Mouse (Mus musculus) Muller cell, postnatal 12 days (primary cell): ENCODE results near the gene Togaram2.
"Not testable (repeated sequence)": the region's sequence is repeated elsewhere in the genome, so short reads cannot be mapped to it uniquely, and the experiment has no call there.

Experiments used
- DNase-seq: peaks from one replicate; pipeline ENCODE4 v3.0.0-alpha.2; 2015; ENCODE audit errors: inconsistent ontology term

Gene Togaram2

DNA sequence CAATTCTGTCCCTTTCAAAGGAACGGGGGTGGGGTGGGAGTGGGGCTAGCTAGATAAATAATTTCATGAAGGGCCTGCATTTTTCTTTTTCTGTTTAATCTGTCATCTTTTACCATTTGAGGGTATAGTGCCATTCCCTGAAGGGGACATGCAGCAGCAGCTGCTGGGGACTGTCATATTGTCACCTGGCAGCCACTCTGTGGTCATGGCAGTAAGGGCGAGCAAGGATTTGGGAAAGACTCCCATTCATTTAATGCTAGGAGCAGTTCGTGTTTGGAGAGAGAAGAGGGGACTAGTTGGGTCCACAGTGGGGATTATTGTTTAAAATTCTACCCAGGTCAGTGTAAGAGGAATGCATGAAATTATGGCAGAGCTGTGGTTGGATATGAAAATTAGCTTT is 63.4 kb downstream of the Togaram2 start:
- DNase-seq: no peak

GRCm38 (mm10) chr17:71742156-71742555 is 69.1 kb downstream of the Togaram2 start:
- peak; percentile 8 for DNase-seq

DNA sequence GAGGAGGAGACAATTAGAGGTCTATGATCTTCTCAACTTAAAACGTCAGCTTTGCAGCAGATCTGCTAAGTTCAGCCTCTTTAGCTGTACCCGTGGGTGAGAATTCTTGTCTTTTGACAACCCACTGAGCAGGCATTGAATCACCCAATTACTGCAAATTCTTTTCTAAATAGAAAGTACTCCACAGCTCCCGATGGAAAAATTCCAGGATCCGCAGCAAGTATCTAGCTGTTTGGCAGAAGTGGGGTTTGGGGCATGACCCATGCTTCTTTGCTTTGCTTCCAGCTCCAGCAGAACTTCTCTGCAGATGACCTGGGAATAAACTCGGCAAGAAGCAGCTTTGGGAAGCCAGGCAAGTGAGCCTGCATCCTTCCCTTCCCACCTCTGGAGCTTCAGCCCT is 69.9 kb downstream of the Togaram2 start:
- peak; percentile 91 for DNase-seq

DNA sequence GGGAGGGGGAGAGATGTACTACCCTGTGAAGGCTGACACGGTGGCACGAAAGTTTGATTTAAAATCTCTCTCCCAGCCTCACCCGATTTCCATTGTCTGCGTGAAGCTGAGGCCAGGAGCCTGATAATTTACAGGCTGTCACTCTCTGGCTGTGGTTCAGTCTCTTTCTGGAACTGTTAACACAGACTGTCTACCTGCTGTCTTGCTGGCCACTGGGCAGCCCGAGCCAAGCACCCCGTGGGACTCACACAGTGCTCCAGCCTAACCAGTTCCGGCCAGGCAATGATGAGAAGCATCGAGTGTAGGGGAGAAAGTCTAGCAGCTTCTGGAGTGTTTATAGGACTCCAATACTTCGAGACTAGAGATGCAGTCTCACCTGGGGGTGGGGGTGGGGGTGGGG is 73.1 kb downstream of the Togaram2 start:
- no peak for DNase-seq

DNA sequence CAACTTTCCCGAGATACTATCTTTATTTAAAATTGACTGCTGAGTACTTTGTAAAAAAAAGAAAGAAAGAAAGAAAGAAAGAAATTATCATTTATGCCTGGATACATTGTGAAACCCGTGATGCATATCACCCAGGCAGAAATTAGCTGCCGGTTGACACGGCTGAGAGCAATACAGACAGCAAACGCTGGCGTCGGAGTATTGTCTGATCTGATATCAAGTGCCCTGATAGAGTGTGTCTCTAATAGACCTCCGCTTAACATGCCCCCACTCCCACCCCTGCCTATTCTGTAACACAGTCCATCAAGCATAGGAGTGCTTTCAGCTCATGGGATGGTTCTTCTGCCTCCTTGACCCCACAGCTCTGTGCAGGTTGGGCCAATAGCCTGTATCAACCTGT is 74.5 kb downstream of the Togaram2 start:
- DNase-seq: no peak

DNA sequence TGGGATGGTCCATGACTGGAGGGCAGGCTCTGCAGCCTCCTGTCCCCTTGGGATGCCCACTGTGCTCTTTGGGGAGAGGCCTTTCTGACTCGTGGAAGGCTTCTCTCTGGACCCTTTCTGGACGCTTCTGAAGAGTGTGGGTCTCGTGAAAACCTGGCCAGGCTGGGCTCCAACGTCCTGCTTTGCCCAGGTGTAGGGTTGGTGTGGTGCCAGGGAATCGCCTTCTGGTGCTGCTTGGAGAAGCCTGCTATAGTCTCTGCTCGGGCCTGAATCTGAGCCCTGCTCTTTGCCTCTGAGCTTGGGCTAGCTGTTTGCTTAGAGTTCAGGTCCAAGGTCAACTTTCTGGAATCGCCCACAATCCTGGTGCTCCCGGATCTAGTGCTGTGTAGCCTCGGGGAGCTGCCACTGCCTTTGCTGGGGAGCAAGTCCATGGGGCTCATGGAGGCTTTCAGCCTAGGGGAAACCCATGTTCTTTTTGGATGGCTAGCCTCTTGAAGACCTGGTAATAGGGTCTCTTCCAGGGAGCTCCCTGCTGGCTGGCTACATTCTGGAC is 76.6 kb downstream of the Togaram2 start:
- DNase-seq: no peak

- DNase-seq: no peak
These were observed 79.8 kb downstream of the Togaram2 start, which contains the start of gene Pcare for GRCm38 (mm10) chr17:71752831-71753230. Pcare (minus strand) TSS chr17:71752894.

DNA sequence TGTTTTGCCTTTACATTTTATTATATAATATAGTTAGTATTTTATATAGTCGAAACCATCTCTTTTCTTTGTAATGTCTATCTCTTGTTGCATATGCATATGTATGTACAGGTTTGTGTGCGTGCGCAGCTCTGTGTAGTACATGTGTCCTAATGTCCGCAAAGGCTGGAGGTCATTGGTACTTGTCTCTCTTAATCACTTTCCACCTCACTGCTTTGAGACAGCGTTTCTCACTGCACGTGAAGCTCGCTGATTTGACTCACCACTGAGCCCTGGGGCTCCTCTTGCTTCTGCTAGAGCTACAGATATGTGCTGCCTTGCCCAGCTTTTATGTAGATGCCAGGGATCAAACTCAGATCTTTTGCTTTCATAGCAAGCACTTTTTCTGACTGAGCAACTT is 87.5 kb downstream of the Togaram2 start:
- peak; percentile 30 for DNase-seq

DNA sequence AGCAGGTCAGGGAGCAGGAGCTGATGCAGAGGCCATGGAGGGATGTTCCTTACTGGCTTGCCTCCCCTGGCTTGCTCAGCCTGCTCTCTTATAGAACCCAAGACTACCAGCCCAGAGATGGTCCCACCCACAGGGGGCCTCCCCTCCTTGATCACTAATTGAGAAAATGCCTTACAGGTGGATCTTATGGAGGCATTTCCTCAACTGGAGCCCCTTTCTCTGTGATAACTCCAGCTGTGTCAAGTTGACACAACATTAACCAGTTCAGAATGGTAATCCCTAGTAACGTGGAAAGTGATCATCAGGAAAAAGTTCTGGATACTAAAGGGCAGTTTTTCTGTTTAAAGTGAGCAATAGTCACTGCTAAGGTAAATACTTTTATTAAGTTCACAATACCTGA is 95.1 kb downstream of the Togaram2 start, which contains the start of gene Clip4:
Gene Clip4, plus strand, starts transcription at position 301 of the 400 bp plus-strand sequence.
- DNase-seq: not testable (repeated sequence)

DNA sequence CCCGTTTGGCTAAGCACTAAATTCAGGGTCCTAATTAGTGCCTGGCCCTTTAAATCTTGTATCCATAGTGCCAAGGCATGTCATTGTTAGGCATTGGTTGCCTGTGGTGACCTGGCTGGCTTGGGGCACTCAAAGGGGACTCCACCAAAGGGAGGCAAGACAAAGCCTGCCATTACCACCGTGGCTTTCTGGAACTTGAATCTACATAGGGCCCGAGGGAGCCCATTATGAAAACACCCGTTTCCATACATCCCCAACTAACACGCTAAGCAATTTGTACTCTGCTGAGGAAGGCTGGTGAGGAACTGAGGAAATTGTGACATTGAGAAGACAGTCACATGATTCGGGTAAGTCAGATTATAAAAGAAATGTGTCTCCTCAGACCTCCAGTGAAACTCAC is 96.5 kb downstream of the Togaram2 start:
- peak; percentile 46 for DNase-seq

GRCm38 (mm10) chr17:71770696-71771095 is 97.6 kb downstream of the Togaram2 start:
- DNase-seq: no peak

DNA sequence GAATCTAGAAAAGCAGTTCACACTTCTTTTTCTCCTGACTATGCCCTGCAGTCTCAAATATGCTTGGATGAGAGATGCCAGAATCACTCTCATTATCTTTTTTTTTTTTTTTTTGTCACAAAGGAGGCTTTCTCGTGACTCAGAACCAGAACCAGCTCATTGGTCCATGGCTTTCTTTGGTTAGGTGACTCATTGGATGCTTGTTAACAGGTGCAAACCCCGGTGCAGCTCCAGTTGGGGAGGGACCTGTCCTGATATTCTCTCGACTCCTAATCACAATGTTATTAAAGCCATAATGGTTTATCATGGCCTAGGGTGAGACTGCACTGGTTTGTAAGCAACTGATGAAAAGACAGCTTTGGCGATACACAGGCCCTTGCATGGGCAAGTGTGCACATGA is 101.1 kb downstream of the Togaram2 start:
- DNase-seq: peak; percentile 78

GRCm38 (mm10) chr17:71775279-71775678 is 102.2 kb downstream of the Togaram2 start:
- DNase-seq: no peak

- DNase-seq: no peak
These were observed 105.6 kb downstream of the Togaram2 start for GRCm38 (mm10) chr17:71778696-71779095.
